Mouse (Mus musculus) thymus, adult 2 months (tissue): ENCODE data around the gene Rxra. TPM values are rescaled to one million over a fixed set of nuclear protein-coding genes. Genes with fewer than 3 reads are reported as not detected.

ENCODE experiments used
- DNase-seq: peaks from one replicate; pipeline ENCODE4 v3.0.0; 2021
- H3K27ac ChIP-seq: fragments of 200-500 bp; 2 replicates; pipeline ENCODE4 v1.5.1; 2012; ENCODE audit warnings: low read length, control low read depth; ENCODE audit not compliant: control insufficient read depth, insufficient read depth
- H3K27me3 ChIP-seq: fragments of 200-500 bp; 2 replicates; pipeline ENCODE4 v1.6.1; 2012; ENCODE audit warnings: mild to moderate bottlenecking, low read length, moderate library complexity, mixed read lengths; ENCODE audit not compliant: control insufficient read depth, insufficient read depth
- H3K36me3 ChIP-seq: fragments of 200-500 bp; 2 replicates; pipeline ENCODE4 v1.6.1; 2012; ENCODE audit warnings: mild to moderate bottlenecking, low read length, moderate library complexity; ENCODE audit not compliant: control insufficient read depth, insufficient read depth
- H3K4me1 ChIP-seq: fragments of 200-500 bp; replicated peaks from 2 replicates; pipeline ENCODE4 v1.6.1; 2012; ENCODE audit warnings: low read length; ENCODE audit not compliant: control insufficient read depth, insufficient read depth
- H3K4me3 ChIP-seq: fragments of 200-500 bp; 2 replicates; pipeline ENCODE4 v1.5.1; 2012; ENCODE audit warnings: mild to moderate bottlenecking, low read length, control low read depth, moderate library complexity; ENCODE audit not compliant: control insufficient read depth, insufficient read depth
- CTCF ChIP-seq: fragments of 200-500 bp; IDR thresholded peaks from 2 replicates; pipeline ENCODE4 v1.5.1; 2012; ENCODE audit warnings: mild to moderate bottlenecking, control low read depth, low read length, moderate library complexity, borderline replicate concordance; ENCODE audit not compliant: control insufficient read depth, poor library complexity, insufficient read depth; ENCODE audit errors: extremely low read depth
- POLR2A ChIP-seq: fragments of 200-500 bp; IDR thresholded peaks from 2 replicates; pipeline ENCODE4 v1.6.1; 2012; ENCODE audit warnings: mild to moderate bottlenecking, low read length, control low read depth, moderate library complexity; ENCODE audit not compliant: control insufficient read depth, poor library complexity, insufficient read depth; ENCODE audit errors: extremely low read depth
- WGBS: fragments of 180-500 bp; shearing (Covaris S2); methylation state at CpG from one replicate; pipeline ENCODE4 v1.1.7; 2018; 5-methylcytosine and 5-hydroxymethylcytosine counted together
- polyA plus RNA-seq: library from polyadenylated mRNA; depleted of rRNA; stranded (reverse); fragments of >200 nt; gene quantifications from 2 replicates; pipeline ENCODE4 v1.2.3, GENCODE M21; 2012

The Rxra gene
- polyA plus RNA-seq, 1 experiment, result 40.3 TPM

DNA sequence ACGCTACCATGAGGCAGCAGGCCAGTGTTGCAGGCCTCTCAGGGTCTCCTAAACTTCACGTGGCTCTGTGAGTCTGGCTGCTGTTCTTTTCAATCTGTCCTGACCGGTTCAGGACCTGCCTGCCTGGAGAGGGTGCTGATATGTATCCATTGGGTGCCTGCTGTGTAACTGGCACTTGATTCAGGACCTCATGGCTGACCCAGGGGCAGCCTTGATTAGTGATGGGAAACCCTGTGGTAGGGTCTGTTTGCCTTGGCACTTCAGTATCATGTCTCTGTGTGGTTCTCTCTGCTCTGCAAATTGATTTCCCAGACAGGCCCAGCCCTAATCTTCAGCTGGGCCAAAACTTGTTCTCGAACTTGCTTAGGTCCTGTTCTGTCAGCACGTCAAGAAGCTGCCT is 5.9 kb downstream of the Rxra start:
- TF ChIP-seq CTCF (no peak), POLR2A (no peak)
- WGBS, result 89% methylated on average over 5 of the region's 5 CpGs
- Histone ChIP-seq H3K36me3 (no peaks in the 10 kb centered on the region), H3K4me3 (no peak overlapping the region), H3K4me1 (peaks cover 16% of the 10 kb centered on the region), H3K27ac (no peak overlapping the region), H3K27me3 (peaks cover 5% of the 10 kb centered on the region; the same call in 1 of the 2 replicates)
- DNase-seq, result no peak

GRCm38 (mm10) chr2:27684017-27684657 is 7.9 kb downstream of the Rxra start:
- WGBS, result 91% methylated on average over 11 of the region's 11 CpGs
- TF ChIP-seq POLR2A (no peak), CTCF (no peak)
- DNase-seq, result no peak
- H3K27me3 ChIP-seq, result no peaks in the 10 kb centered on the region
- no peak overlapping the region for H3K4me3 ChIP-seq
- no peaks in the 10 kb centered on the region for H3K36me3 ChIP-seq
- no peak overlapping the region for H3K27ac ChIP-seq
- peaks cover 6% of the 10 kb centered on the region; the same call in 1 of the 2 replicates for H3K4me1 ChIP-seq

DNA sequence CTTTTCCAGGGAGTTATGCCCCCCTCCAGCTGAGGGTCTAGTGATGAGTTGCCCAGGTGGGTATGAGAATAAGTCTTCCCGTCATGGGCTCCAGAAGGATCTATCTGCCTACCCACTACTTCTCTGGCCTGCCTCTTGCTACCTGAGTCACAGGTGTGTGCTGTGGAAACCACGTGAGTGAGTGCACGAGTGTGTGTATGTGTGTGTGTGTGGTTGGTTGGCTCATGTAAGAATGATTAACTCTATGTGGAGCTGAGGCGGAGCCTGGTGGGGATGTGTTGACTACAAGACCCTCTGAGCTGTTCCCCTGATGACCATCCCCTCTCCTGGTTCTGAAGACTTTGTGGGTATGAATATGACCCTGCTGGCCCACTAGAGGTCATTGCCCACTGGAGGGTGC is 9.7 kb downstream of the Rxra start:
- no peaks in the 10 kb centered on the region for H3K27me3 ChIP-seq
- WGBS, result 91% methylated on average over 4 of the region's 4 CpGs
- DNase-seq, result no peak
- H3K4me1 ChIP-seq, result no peaks in the 10 kb centered on the region
- H3K4me3 ChIP-seq, result no peak overlapping the region
- no peak overlapping the region for H3K27ac ChIP-seq
- H3K36me3 ChIP-seq, result no peaks in the 10 kb centered on the region
- TF ChIP-seq POLR2A (no peak), CTCF (no peak)

- Histone ChIP-seq H3K27me3 (no peaks in the 10 kb centered on the region), H3K4me3 (no peak overlapping the region), H3K36me3 (no peaks in the 10 kb centered on the region), H3K4me1 (no peaks in the 10 kb centered on the region), H3K27ac (no peak overlapping the region)
- DNase-seq, result no peak
- TF ChIP-seq POLR2A (no peak), CTCF (no peak)
- WGBS, result 90% methylated on average over 2 of the region's 2 CpGs
These were observed 10.1 kb downstream of the Rxra start for GRCm38 (mm10) chr2:27686335-27686734.

GRCm38 (mm10) chr2:27687041-27687440 is 10.8 kb downstream of the Rxra start:
- H3K36me3 ChIP-seq, result no peaks in the 10 kb centered on the region
- H3K27ac ChIP-seq, result no peak overlapping the region
- H3K4me1 ChIP-seq, result no peaks in the 10 kb centered on the region
- no peaks in the 10 kb centered on the region for H3K27me3 ChIP-seq
- WGBS, result 100% methylated on average over 1 of the region's 1 CpGs
- no peak for TF ChIP-seq CTCF
- DNase-seq, result no peak
- H3K4me3 ChIP-seq, result no peak overlapping the region

GRCm38 (mm10) chr2:27687973-27688372 is 11.7 kb downstream of the Rxra start:
- no peak for TF ChIP-seq CTCF
- no peak for TF ChIP-seq POLR2A
- WGBS, result 67% methylated on average over 5 of the region's 5 CpGs
- DNase-seq, result no peak
- H3K4me3 ChIP-seq, result no peak overlapping the region
- no peaks in the 10 kb centered on the region for H3K36me3 ChIP-seq
- no peak overlapping the region for H3K27ac ChIP-seq
- no peaks in the 10 kb centered on the region for H3K27me3 ChIP-seq
- peaks cover under 1% of the 10 kb centered on the region for H3K4me1 ChIP-seq

DNA sequence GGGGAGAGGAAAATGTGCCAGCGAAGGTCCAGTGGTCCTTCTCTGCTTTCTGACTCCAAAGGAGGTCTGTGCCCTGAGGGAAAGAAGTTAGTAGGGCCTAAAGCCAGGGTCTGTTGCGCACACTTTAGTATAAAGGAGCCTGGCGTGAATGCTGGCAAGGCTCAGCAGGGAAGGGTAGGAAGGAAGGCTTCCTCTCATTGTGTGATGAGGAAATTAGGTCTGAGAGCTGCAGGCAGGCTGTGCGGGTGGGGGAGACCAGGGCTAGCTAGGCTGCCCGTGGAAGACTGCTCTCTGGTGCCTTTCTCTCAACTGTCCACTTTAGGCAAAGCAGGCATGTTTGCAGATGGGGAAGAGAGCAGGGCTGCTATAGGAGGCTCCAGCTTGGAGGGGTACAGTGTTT is 14.5 kb downstream of the Rxra start:
- TF ChIP-seq POLR2A, result no peak
- TF ChIP-seq CTCF, result no peak
- Histone ChIP-seq H3K4me1 (peaks cover 13% of the 10 kb centered on the region), H3K4me3 (no peak overlapping the region), H3K36me3 (no peaks in the 10 kb centered on the region), H3K27ac (no peak overlapping the region), H3K27me3 (no peaks in the 10 kb centered on the region)
- 77% methylated on average over 5 of the region's 5 CpGs for WGBS
- no peak for DNase-seq
